Mouse (Mus musculus) erythroblast, embryonic 14.5 days (primary cell): ENCODE results near the gene Sec16a. TPM values are rescaled to one million over a fixed set of nuclear protein-coding genes. Genes with fewer than 3 reads are reported as not detected.

Source experiments
- H3K27me3 ChIP-seq: 2 replicates; pipeline ENCODE4 v1.6.1; 2012; ENCODE audit warnings: inconsistent platforms; ENCODE audit not compliant: control insufficient read depth
- H3K36me3 ChIP-seq: 2 replicates; pipeline ENCODE4 v1.6.1; 2012; ENCODE audit warnings: mild to moderate bottlenecking, inconsistent platforms; ENCODE audit not compliant: control insufficient read depth
- H3K4me1 ChIP-seq: 2 replicates; pipeline ENCODE4 v1.6.1; 2012; ENCODE audit warnings: inconsistent platforms; ENCODE audit not compliant: control insufficient read depth
- H3K4me3 ChIP-seq: replicated peaks from 2 replicates; pipeline ENCODE3; 2012; ENCODE audit warnings: moderate library complexity, mild to moderate bottlenecking, inconsistent platforms
- H3K9me3 ChIP-seq: 2 replicates; pipeline ENCODE4 v1.6.1; 2012; ENCODE audit warnings: low read length, inconsistent platforms, mixed read lengths; ENCODE audit not compliant: control insufficient read depth
- GATA1 ChIP-seq: IDR thresholded peaks from 2 replicates; pipeline ENCODE4 v1.6.1; 2012; ENCODE audit warnings: low read length, inconsistent platforms, mixed read lengths
- TAL1 ChIP-seq: IDR thresholded peaks from 3 replicates; pipeline ENCODE4 v1.6.1; 2012; ENCODE audit warnings: low read length, inconsistent platforms, mixed read lengths
- polyA plus RNA-seq: library from polyadenylated mRNA; stranded (reverse); fragments of >175 nt; gene quantifications from 2 replicates; pipeline ENCODE4 v1.2.3, GENCODE M21; 2012

Gene Sec16a
- polyA plus RNA-seq, 1 experiment: 0.67 TPM

DNA sequence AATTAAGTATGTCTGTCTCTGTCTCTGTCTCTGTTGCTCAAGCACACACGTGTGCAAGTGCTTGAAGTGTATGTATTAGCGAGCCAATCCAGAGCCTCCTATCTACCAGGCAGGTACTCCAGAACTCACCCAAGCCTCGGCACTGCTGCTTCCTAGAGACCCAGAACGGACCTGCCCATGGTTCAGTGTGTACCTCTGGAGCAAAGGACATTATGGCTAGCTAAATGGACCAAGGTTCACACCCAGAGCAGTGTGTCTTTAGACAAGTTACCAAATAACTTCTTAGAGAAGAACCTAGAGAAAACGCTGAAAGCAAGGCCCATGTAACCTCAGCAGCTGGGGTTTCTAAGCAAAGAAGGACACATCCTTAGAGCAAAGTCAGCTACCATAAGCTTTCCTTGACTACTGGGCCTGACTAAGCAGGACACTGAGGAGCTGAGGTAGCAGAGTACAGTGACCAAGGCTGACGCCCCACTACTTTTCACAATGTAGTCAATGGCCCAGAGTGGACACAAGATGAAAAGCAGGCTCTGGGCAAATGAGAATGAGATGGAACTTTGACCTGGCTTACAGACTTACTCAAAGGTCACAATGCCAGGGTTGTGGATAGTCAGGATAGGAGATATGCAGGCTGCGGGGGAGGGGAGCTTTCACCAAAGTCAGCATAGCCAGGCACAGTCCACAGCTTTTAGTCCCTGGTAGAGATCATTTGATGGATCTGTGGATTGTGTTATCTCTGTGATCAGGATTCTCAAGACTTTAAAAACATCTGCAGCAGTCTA is 10.0 kb downstream of the Sec16a start:
- Histone ChIP-seq H3K36me3 (peaks cover 81% of the 10 kb centered on the region), H3K27me3 (no peaks in the 10 kb centered on the region), H3K4me3 (no peak overlapping the region), H3K4me1 (peaks cover 5% of the 10 kb centered on the region; the same call in 1 of the 2 replicates), H3K9me3 (no peaks in the 10 kb centered on the region)
- TF ChIP-seq GATA1 (no peak), TAL1 (no peak)

DNA sequence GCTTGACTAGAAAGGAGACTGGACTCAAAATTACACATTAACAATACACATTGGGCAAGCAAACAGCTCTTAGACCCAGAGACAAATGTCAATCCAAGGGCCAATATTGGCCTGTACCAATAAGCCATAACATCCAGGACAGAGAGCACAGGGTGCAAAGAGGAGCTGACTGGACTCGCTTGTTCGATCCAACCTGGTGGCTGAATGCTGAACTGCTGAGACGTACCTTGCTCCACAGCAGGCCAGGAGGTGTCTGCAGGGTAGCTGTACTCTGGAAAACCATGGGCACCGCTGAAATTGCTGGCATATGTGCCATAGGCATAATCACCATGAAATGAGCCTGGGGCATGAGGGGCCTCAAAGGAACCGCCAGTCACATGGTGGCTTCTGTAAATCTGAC is 15.2 kb downstream of the Sec16a start:
- TF ChIP-seq GATA1 (no peak), TAL1 (no peak)
- Histone ChIP-seq H3K4me1 (no peaks in the 10 kb centered on the region), H3K4me3 (no peak overlapping the region), H3K9me3 (no peaks in the 10 kb centered on the region), H3K27me3 (no peaks in the 10 kb centered on the region), H3K36me3 (peaks cover 85% of the 10 kb centered on the region)

DNA sequence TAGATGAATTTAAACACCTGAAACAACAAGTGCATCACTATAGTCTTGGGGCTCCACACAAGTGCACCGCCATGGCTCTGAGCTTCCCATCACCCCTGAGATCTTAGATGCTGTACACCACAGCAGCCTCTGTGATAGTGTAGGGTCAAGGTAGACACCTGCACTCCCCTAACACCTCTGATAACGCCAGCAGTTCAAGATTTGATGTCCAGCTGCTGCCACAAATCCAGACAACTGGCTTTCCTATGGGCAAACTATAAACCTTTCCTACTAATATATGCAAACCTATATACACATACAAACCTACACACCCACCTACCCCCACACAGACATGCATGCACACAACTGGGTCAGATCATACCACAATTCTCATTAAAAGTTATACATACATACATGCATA is 20.5 kb downstream of the Sec16a start:
- Histone ChIP-seq H3K4me1 (no peaks in the 10 kb centered on the region), H3K36me3 (peaks cover 91% of the 10 kb centered on the region), H3K4me3 (no peak overlapping the region), H3K27me3 (no peaks in the 10 kb centered on the region), H3K9me3 (no peaks in the 10 kb centered on the region)
- no peak for TF ChIP-seq TAL1

DNA sequence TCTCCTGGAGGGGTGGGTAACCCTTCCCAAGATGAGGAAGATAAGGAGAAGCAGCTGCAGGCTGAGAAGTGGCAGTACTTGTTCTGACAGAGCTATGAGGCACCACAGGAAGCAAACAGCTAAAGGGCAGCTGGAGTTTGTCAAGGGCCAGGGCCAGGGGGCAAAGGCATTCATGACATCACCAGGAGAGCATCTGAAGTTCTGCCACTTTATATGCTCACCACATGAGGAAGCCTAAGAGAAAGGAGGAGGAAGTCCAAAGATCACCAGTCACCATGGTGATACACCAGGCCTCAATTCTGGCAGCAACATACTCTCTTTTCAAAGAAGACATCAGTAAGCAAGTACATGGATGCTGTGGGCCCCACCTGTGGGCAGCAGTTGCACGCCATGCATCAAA is 21.9 kb downstream of the Sec16a start:
- Histone ChIP-seq H3K36me3 (peaks cover 85% of the 10 kb centered on the region), H3K27me3 (no peaks in the 10 kb centered on the region), H3K4me1 (no peaks in the 10 kb centered on the region; the same call in 1 of the 2 replicates), H3K4me3 (no peak overlapping the region), H3K9me3 (no peaks in the 10 kb centered on the region)
- TF ChIP-seq GATA1 (no peak), TAL1 (no peak)

DNA sequence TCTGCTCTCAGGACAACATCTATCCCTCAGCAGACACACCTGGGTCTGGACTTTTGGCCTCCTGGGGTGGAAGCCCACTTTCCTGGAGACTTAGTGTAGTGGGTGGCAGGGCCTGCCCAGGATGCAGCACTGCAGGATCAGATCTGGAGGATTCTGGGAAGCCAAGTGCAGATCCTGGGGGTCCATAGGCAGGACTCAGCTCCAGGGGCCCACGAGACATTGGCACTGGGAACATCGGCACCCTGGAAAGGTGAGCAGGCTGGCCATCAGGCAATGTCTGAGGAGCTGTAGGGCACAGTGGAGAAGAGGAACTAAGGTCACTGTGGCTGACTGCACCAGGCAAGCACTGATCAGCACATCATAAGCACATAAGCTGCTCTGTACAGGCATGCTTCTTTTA is 23.0 kb downstream of the Sec16a start:
- peaks cover 85% of the 10 kb centered on the region for H3K36me3 ChIP-seq
- H3K4me1 ChIP-seq: peaks cover 10% of the 10 kb centered on the region
- no peak overlapping the region for H3K4me3 ChIP-seq
- no peaks in the 10 kb centered on the region for H3K9me3 ChIP-seq
- TF ChIP-seq TAL1 (no peak), GATA1 (no peak)
- H3K27me3 ChIP-seq: no peaks in the 10 kb centered on the region

DNA sequence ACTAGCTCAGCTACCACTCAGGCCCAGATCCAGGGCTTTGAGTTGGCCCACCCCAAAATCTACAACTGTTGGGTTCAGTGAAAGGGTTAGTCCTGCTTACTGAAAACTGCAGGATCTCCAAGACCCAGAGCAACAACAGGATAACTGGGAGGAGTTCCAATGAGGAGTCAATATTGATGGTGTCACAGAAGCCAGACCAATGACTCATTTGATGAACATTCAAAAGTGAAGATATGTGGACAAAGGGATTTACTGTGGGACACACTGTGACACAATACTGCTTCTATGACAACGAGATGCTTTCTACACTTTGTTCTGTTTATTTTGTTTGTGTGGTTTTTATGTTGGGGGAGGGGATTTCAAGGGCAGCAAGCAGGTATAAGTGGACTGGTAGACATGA is 26.9 kb downstream of the Sec16a start:
- no peak for TF ChIP-seq TAL1
- TF ChIP-seq GATA1: no peak
- H3K27me3 ChIP-seq: no peaks in the 10 kb centered on the region
- H3K4me3 ChIP-seq: no peak overlapping the region
- H3K36me3 ChIP-seq: peaks cover 86% of the 10 kb centered on the region
- H3K4me1 ChIP-seq: peaks cover 19% of the 10 kb centered on the region
- H3K9me3 ChIP-seq: no peaks in the 10 kb centered on the region

DNA sequence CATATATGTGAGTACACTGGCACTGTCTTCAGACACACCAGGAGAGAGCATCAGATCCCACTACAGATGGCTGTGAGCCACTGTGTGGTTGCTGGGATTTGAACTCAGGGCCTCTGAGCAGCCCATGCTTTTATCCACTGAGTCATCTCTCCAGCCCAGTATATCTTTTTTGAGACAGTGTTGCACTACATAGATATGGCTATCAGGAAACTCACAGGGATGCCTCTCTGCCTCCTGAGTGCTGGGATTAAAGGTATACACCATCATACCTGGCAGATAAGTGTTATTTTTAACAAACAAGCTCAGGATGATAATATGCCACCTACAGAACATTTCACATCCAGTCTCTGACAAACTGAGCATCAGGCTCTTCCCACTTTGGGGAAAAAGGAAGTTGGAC is 27.9 kb downstream of the Sec16a start:
- H3K27me3 ChIP-seq: no peaks in the 10 kb centered on the region
- peaks cover 19% of the 10 kb centered on the region for H3K4me1 ChIP-seq
- no peak overlapping the region for H3K4me3 ChIP-seq
- TF ChIP-seq GATA1 (no peak), TAL1 (peak; percentile 28; the same call in 1 of the 3 replicates)
- H3K36me3 ChIP-seq: peaks cover 86% of the 10 kb centered on the region
- no peaks in the 10 kb centered on the region for H3K9me3 ChIP-seq

DNA sequence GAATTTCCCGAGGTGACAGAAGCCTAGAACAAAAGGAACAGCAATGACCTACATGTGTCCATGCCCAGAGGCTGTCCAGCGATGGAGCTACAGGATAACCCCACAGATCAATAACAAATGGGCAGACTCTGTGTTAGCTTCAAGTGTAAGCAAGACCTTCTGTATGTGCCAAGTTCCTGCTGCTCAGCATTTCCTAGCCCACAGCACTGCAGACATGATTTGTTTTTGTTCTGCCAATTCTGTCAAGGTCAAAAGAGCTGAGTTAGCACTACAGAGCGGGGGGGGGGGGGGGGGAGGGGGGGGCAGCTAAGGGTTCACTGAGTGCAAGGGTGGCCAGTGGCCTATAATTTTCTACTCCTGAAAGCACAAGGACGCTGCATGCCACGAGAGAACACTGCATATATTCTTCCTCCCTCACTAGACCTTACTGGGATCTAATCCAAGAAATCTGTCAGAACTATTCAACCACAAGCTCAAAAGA is 34.0 kb downstream of the Sec16a start:
- TF ChIP-seq GATA1 (no peak), TAL1 (no peak)
- Histone ChIP-seq H3K27me3 (no peaks in the 10 kb centered on the region), H3K36me3 (peaks cover 73% of the 10 kb centered on the region), H3K9me3 (no peaks in the 10 kb centered on the region), H3K4me3 (no peak overlapping the region), H3K4me1 (peaks cover 43% of the 10 kb centered on the region)

DNA sequence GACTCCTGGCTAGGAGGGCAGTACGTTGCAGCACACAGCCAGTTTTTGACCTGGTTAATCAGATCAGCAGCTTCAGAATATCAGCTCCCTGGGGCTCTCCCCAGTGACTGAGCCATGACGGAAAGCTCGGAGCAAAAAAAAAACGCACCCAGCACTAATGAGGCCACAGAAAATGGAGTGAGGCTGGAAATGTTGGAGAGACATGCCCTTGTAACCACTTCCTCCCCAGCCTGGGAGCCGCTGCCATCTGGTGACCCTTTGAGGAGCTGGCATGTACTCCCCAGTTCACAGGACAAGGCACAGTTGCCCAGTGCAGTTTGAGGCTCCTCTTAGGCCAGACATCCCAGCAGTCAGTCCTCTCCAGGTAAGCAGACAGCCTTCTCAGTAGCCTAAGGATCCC is 34.9 kb downstream of the Sec16a start:
- Histone ChIP-seq H3K27me3 (no peaks in the 10 kb centered on the region), H3K4me1 (peaks cover 50% of the 10 kb centered on the region), H3K4me3 (no peak overlapping the region), H3K9me3 (no peaks in the 10 kb centered on the region), H3K36me3 (peaks cover 71% of the 10 kb centered on the region)
- TF ChIP-seq TAL1: no peak
- TF ChIP-seq GATA1: no peak

DNA sequence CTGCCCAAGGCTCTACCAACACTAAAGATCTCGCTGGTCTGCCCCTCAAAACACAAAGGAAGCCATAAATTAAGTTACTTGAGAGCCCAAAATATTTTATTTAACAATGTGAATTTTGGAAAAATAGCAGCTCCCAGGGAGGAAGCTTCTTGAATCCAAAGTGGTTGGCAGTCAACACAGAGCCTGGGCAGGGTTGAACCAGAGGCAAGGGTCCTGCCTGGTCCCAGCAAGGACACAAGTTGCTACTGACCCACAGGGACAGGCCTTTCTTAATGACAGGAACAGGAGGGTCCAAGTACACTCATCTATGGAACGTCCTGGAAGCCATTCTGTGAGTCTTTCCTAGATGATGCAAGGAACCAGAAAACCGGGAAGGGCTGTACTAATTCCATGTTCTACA is 35.7 kb downstream of the Sec16a start:
- peaks cover 56% of the 10 kb centered on the region for H3K4me1 ChIP-seq
- H3K4me3 ChIP-seq: peak overlapping the region; percentile 83
- peaks cover 72% of the 10 kb centered on the region for H3K36me3 ChIP-seq
- H3K27me3 ChIP-seq: no peaks in the 10 kb centered on the region
- TF ChIP-seq GATA1 (no peak), TAL1 (no peak)
- H3K9me3 ChIP-seq: no peaks in the 10 kb centered on the region
